Mouse (Mus musculus) spleen, adult 10 weeks (tissue): Measurements from ENCODE around the gene Smpd4. TPM values are rescaled to one million over a fixed set of nuclear protein-coding genes. Genes with fewer than 3 reads are reported as not detected.

ENCODE experiments used
- polyA plus RNA-seq: library from polyadenylated mRNA; stranded (reverse); fragments of 350-450 nt; fragmentation: Illumina TruSeq; extraction: RNeasy Lipid Tissue Mini Kit (QIAGEN cat#74804); gene quantifications from one replicate; pipeline ENCODE4 v1.2.3, GENCODE M21; 2015; ENCODE audit warnings: low replicate concordance; ENCODE audit not compliant: insufficient read depth

Smpd4 gene
- polyA plus RNA-seq, result 22.8 TPM

DNA sequence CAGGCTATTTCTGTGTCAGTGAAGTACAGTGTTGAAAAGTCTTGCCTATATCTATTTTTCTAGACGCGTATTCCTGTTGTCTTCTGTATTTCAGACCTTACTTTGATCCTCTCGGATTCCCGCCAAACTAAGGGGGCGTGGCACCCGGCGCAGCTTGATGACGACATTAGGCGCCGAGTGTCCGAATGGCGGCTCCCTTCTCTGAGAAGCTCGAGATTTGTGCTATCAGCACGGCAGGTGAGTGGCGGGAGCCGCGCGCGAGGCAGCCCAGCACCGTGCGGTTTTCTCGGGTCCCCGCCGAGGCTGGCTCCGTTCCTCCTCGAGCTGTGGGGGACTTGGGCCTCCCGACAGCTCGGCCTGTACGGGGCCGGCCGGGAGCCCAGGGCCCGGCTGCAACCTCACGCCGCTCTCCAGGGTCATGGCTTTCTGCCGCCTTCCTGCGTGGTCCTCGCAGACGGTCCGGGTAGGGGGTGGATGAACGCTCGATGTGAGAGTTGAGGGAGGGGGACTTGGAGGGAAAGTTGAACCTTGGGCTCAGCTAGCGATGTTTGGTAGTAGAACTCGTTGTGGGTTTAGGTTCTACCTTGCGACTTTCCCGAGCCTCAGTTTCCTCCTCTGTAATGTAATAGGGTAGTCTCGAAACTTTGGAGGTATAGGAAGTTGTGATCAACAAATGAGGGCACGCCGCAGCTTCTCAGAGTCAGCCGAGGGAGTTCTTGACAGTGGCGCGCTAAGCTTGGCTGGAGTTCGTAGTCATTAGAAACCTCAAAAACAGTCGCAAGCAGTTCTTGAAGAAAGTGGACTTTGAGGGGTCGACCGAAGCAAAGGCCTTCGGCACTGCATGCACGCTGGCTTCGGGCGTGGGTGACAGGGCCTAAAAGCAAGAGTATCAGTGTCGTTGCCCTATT lies at the start of gene Smpd4:
Gene Smpd4, plus strand, starts transcription at position 157 of the 908 bp plus-strand sequence.

DNA sequence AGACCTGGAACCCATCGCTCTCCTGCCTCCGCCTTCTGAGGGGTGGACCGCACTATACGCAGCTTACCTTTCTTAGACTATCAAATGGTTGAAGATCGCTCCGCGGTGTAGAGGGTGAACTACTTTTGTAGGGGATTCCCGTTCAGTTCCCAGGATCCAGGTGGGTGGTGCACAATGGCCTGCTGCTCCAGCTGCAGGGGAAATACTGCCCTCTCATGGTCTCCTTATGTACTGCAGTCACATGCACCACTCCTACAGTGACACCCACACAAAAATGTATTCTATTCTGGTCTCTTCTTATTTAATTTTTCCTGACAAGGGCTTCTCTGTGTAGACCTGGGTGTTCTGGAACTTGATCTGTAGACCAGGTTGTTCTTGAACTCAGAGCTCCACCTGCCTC lies 36.1 kb upstream of the Smpd4 start, which contains the start of gene Slc7a4:
Gene Slc7a4, minus strand, starts transcription at position 151 of the 400 bp plus-strand sequence.

DNA sequence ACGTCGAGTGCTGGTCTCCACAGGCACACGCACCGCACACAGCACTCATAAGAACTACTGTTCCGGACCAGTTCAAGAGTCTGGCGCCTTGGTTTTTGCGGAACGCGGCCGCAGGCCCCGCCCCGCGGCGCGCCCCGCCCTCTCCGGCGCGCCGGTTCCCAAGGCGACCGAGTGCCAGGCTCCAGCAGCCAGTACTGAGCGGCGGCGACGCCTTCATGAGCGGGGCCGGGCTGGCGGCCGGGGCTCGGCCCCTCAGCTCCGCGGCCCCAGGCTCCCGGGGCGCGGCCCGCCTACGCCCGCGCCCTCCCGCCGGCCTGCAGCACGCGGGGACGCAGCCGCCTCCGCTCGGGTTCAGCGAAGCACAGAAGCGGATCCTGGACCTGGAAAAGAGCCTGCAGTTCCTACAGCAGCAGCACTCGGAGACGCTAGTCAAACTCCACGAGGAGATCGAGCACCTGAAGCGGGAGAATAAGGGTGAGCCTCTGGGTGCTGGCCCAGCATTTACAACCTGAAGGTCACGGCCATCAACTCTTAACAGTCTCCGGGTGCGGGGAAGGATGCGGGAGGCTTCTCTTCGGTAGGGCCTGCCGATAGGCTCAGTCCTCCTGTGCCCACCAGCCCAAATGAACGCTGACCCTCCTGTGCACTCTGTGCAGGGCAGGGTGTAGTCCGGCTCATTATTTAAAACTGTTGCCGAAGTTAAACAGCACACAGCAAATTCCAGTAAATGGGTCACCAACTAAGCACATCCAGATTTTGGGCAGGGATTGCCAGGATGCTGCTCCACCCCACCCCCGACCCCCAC lies 27.4 kb downstream of the Smpd4 start, which contains the start of gene Ccdc74a:
Gene Ccdc74a, plus strand, starts transcription at position 161 of the 805 bp plus-strand sequence.

Other genes starting within 250 kb of the Smpd4 start
- 84.8 TPM for gene Snap29, start 213.4 kb upstream of the Smpd4 start, polyA plus RNA-seq
- gene Pi4ka, start 213.0 kb upstream of the Smpd4 start, polyA plus RNA-seq, result 96.5 TPM
- gene Crkl, start 167.4 kb upstream of the Smpd4 start, polyA plus RNA-seq, result 51.0 TPM
- not detected for gene Aifm3, start 129.7 kb upstream of the Smpd4 start, polyA plus RNA-seq
- 43.9 TPM for gene Lztr1, start 110.7 kb upstream of the Smpd4 start, polyA plus RNA-seq
- 8.5 TPM for gene Thap7, start 88.2 kb upstream of the Smpd4 start, polyA plus RNA-seq
- 0.15 TPM for gene Lrrc74b, start 58.1 kb upstream of the Smpd4 start, polyA plus RNA-seq
- gene P2rx6, start 57.5 kb upstream of the Smpd4 start, polyA plus RNA-seq, result 0.22 TPM
- gene Slc7a4, start 36.1 kb upstream of the Smpd4 start, polyA plus RNA-seq, result 1.4 TPM
- not detected for gene Ccdc74a, start 27.1 kb downstream of the Smpd4 start, polyA plus RNA-seq
- gene Med15, start 113.5 kb downstream of the Smpd4 start, polyA plus RNA-seq, result 40.6 TPM
- 11.1 TPM for gene Klhl22, start 140.3 kb downstream of the Smpd4 start, polyA plus RNA-seq
- 1.4 TPM for gene Scarf2, start 177.9 kb downstream of the Smpd4 start, polyA plus RNA-seq
- not detected for gene B830017H08Rik, start 213.8 kb downstream of the Smpd4 start, polyA plus RNA-seq
- 6.8 TPM for gene Car15, start 219.0 kb downstream of the Smpd4 start, polyA plus RNA-seq